Mouse (Mus musculus) left cerebral cortex, postnatal 36 days (tissue): ENCODE results near the gene Fam83g. TPM values are rescaled to one million over a fixed set of nuclear protein-coding genes. Genes with fewer than 3 reads are reported as not detected.

ENCODE experiments used
- DNase-seq, 2 experiments: peaks; one replicate each; pipeline ENCODE4 v3.0.0; 2021 to 2022; ENCODE audit warnings: low spot score in 2 of 2, mixed read lengths in 1 of 2
- intact Hi-C: fragments of 180-260 bp; cut with DNase I; formaldehyde crosslinking; loops from one replicate; pipeline ENCODE4 v1.15.1; 2025
- total RNA-seq, 2 experiments: library from RNA; stranded (reverse); gene quantifications; 2 replicates each; pipeline ENCODE4 v1.2.3; 2021

Gene Fam83g
- total RNA-seq, 2 experiments from 2014 or later, result 0.07 TPM; not detected in 1

- intact Hi-C loops, result no loop called here
Observed at GRCm38 (mm10) chr11:61705581-61705980, 21.7 kb downstream of the Fam83g start.

DNA sequence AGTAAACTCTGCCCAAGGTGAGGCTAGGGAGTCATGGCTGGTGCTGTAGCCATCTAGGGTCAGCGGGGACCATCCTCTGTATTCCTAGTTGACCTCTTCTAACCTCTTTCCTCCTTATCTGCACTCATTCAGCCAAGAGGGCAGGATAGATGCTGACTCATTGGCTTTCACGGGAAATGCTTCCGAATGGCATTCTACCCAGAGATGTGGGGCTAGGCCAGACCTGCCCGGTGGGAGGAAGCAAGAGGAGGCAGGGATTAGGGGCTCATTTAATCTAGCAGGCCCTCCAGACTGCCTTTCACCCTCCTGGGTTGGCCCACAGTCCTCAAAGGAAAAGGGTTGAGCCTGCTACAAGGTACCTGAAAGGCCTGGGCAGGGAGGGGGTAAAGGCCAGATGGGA is 22.3 kb downstream of the Fam83g start:
- DNase-seq, result no peak
- intact Hi-C loops, result no loop called here

More at GRCm38 (mm10) chr11:61705581-61705980, 21.7 kb downstream of the Fam83g start:
- no peak for DNase-seq

DNA sequence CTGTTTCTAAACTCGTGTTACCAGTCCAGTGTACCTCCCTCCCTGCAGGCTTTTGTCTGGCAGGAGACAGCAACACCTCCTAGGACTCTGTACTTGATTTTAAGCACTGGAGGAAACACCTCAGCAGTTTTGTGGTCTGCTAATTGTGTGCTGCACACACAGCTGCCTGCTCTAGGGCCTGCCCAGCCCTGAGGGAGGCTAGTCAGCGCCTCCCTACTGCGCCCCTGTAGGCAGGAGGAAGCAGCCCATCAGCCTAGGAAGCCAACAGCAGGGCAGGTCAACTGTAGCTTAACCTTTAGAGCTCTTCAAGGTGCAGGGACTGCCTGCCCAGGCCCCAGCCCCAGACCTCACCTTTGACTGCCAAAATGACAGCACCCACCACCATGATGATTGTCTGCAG is 25.0 kb downstream of the Fam83g start:
- intact Hi-C loops, result no loop called here

GRCm38 (mm10) chr11:61713157-61713855 is 29.4 kb downstream of the Fam83g start:
- intact Hi-C loops, result loop anchor here (5.0 kb wide), 3 partner anchors 186 to 296 kb away; no protein-coding TSS in a partner anchor
- DNase-seq, result no peak

More for the DNA sequence above, 25.0 kb downstream of the Fam83g start:
- DNase-seq, result no peak

DNA sequence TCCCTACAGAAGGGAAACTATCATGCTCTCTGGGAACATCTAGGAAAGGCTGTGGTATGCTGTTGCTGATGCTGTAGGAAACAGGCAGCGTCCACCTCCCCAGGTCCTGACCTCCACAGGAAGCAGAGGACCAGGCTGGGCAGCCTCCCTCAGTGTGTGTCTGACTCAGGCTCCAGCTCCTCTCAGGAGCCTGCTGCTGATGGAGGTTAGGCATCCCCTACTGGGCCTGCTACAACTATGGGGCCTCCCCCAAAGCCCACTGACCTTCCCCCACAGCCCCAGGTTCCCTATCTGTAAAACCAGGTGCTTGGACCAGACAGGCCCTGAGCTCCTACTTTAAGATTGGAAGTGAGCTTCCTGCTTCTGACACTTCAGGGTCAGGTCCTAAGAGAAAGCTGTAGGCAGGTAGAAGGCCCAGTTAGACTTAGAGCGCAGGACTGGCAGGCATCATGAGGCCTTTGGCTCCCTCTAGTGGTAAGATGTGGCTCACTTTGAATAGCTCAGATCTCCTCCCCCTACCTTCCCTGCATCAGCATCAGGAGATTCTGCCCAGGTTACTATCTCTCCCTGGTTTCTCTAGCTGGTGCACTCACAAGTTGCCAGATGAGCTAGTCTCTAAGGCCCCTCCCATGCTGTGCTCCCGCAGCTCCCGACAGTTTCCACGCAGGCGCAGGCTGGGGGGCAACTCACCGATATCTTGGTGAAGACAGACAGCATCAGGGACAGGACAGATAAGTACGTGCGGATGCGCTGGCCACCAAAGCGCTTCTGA is 30.6 kb downstream of the Fam83g start:
- intact Hi-C loops, result loop anchor here (1.0 to 5.0 kb wide), 6 partner anchors 48 to 297 kb away; no protein-coding TSS in a partner anchor
- DNase-seq, result peak; percentile 57 to 68

DNA sequence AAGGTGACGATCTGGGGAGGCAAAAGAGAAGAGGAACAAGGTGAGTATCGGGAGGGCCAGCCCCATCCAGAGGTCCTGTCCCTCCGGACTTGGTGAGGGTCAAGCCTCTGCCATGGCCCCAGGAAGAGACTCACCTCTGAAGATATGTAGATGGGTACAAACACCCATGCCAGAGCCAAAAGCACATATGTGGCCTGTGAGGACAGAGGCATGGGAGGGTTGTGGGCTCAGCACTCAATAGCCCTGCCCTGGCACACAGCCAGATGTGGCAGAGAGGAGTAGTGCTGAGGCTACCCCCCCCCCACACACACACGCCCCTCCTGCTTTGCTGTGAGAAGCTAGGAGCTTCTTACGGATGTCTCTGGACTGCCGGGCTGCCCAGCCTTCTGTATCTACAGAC is 31.2 kb downstream of the Fam83g start:
- no peak for DNase-seq
- intact Hi-C loops, result loop anchor here (2.0 kb wide), 2 partner anchors 86 to 94 kb away; no protein-coding TSS in a partner anchor

- intact Hi-C loops, result no loop called here
Observed at GRCm38 (mm10) chr11:61717990-61718389, 34.1 kb downstream of the Fam83g start.

GRCm38 (mm10) chr11:61719387-61719786 is 35.5 kb downstream of the Fam83g start:
- intact Hi-C loops, result no loop called here
- no peak for DNase-seq

More at GRCm38 (mm10) chr11:61717990-61718389, 34.1 kb downstream of the Fam83g start:
- DNase-seq, result no peak

GRCm38 (mm10) chr11:61719826-61720225 is 35.9 kb downstream of the Fam83g start:
- intact Hi-C loops, result no loop called here
- no peak for DNase-seq

- no peak for DNase-seq
- intact Hi-C loops, result no loop called here
Observed at GRCm38 (mm10) chr11:61720636-61721035, 36.7 kb downstream of the Fam83g start, which contains the start of gene Slc5a10. Slc5a10 (minus strand) TSS chr11:61720826.

DNA sequence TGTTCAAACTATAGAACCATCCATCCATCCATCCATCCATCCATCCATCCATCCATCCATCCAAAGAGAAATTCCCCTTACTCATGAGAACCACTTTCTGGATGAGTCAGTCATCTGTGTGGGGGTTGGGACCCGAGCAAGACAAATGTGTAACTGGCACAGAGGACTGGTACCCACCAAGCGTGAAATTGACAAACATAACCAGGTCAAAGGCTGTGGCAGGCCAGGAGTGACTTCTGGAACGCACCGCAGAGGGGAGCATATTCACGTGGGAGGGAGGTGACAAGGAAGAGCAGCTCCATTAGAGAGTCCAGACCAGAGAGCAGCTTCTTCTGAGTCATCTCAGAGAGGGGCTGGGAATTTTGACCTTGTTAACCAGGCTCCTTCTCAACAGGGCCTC is 38.2 kb downstream of the Fam83g start:
- intact Hi-C loops, result no loop called here
- DNase-seq, result no peak

- intact Hi-C loops, result no loop called here
- no peak for DNase-seq
Observed at GRCm38 (mm10) chr11:61728037-61728436, 44.1 kb downstream of the Fam83g start.

GRCm38 (mm10) chr11:61732672-61733071 is 48.8 kb downstream of the Fam83g start:
- DNase-seq, result no peak
- intact Hi-C loops, result no loop called here

DNA sequence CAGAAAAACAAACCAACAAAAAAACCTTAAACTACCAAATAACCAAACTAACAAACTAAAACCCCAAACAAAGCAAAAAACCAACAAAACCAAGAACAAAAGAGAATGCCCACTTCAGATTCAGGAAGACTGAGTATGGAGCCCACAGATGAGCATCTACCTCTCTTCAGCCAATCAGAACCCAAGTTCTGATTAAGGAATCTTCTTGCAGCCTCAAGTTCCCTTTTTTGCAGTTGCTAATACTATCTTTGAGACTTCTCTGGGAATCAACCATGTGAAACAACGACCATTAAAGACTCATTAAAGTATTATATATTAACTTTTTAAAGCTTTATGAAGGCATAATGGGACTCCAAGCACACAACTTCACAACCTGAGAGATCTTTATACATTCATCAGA is 53.4 kb downstream of the Fam83g start:
- intact Hi-C loops, result no loop called here
- DNase-seq, result no peak

GRCm38 (mm10) chr11:61740500-61740899 is 56.6 kb downstream of the Fam83g start:
- no peak for DNase-seq
- intact Hi-C loops, result no loop called here

DNA sequence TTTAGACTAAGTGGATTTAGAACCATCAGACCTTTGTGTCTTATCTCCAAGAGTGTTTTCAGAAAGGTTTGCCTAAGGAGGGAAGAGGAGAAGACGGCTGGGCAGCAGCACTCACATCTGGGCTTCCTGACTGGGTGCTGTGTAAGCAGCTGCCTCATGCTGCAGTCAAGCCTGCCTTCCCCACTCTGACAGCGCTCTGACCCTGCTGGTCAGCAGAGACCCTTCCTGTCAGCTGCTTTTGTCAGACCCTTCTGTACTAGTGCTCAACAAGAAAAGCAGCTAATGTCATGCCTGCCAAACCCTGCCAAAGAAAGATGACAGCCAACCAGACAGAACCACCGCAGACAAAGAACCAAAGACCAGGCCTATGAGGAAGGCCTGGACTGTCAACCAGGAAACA is 59.9 kb downstream of the Fam83g start:
- no peak for DNase-seq
- intact Hi-C loops, result no loop called here

GRCm38 (mm10) chr11:61744460-61744859 is 60.6 kb downstream of the Fam83g start:
- intact Hi-C loops, result no loop called here
- DNase-seq, result no peak

DNA sequence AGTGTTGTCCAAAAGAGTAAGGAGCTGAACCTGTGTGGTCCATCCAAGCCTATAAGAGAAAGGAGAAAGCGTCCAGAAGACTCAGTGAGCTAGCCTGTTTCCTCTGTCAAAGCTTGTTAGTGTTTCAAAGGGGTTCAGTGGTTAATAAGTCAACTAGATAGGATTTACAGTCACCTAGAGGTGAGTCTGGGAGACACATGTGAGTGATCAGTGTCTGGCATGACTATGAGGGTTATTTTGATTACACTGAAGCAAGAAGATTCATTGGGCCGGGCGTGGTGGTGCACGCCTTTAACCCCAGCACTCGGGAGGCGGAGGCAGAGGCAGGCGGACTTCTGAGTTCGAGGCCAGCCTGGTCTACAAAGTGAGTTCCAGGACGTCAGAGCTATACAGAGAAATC is 61.9 kb downstream of the Fam83g start:
- intact Hi-C loops, result no loop called here

DNA sequence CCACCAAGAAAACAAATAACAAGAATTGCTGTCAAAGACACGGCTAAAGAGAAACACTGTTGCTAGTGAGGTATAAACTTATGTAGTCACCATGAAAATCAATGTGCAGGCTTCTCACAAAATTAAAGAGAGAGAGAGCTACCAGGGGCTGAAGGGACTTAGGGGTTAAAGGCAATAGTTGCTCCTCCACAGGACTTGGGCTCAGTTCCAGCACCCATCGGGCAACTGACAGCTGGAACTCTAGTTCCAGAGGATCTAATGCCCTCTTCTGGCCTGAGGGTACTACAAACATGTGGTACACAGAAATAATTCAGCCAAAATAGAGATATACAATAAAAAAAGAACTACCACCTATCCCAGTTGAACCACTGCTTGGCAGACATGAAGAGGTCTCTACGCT is 63.3 kb downstream of the Fam83g start:
- intact Hi-C loops, result no loop called here
- no peak for DNase-seq

More for the DNA sequence above, 61.9 kb downstream of the Fam83g start:
- no peak for DNase-seq

DNA sequence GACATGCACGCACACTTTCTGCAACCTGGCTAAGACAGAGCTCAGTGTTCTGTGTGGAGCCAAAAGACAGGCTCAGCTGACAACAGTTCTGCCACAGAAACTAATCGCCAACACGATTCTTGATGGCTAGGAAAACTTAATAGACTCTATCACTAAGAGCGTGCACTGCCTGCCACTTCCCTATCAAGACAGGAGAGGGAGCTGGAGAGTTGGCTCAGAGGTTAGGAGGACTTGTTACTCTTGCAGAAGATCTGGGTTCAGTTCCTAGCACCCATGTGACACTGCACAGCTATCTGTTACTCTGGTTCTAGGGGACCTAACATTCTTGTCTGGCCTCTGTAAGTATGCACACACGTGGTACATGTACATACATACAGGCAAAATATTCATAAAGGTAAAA is 67.7 kb downstream of the Fam83g start:
- DNase-seq, result no peak
- intact Hi-C loops, result no loop called here

- intact Hi-C loops, result no loop called here
- DNase-seq, result no peak
Observed at GRCm38 (mm10) chr11:61757151-61757550, 73.3 kb downstream of the Fam83g start.
